Mouse (Mus musculus) brain, adult 2 months (tissue): ENCODE data around the gene Mxi1.

ENCODE experiments used
- DNase-seq: peaks from one replicate; pipeline ENCODE4 v3.0.0; 2011; ENCODE audit warnings: low read depth, low spot score

Mxi1 gene

DNA sequence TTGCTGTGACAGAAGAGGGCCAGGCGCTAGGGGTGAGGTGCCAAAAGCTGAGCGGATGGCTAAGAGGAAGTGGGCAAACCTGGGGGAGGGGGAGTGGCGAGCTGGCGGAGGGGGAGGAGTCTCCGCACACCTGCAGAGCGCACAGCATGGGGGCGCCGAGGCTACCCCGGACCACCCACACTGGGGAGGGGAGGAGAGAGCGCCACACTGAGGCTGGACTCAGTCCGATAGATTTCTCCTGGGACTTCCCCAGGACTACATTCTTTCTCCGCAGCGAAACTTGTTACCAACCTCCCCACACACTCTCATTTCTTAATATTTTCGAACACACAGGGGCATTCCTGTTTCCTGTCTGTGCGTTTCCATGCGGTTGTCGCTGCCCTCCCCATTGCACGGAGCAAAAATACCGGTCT lies 113.0 kb downstream of the Mxi1 start:
- no peak for DNase-seq

- DNase-seq, result no peak
Observed at GRCm38 (mm10) chr19:53423816-53424465, 113.6 kb downstream of the Mxi1 start.

DNA sequence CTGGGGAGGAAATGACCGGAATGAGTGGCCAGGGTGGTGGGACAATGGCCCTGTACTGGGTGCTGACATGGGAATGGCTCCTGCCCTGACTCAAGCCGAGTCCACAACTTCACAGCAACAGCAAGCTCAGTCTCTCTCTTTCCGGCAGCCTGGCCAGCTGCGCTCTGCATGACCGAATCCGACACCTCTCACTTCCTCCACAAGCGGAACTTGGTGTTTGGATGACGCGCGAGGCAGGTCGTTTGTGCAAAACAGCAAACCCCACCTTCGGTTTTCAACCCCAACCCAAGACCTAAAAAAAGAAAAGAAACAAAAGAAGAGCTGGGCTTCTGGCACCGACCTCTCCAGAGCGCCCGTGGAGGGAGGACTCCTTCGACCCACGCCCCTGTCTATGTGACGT lies 114.3 kb downstream of the Mxi1 start:
- DNase-seq, result no peak
